Mouse (Mus musculus): ENCODE measurements around the gene Serac1.

GRCm38 (mm10) chr17:6115085-6115484 lies 35.5 kb upstream of the Serac1 start:
- no peak for TF ChIP-seq EP300 (IDR thresholded peaks at IDR 0.05; ENCODE audit: low read depth)
- no peak for TF ChIP-seq CTCF (IDR thresholded peaks at IDR 0.05; ENCODE audit: low read depth)
